Mouse (Mus musculus) bone marrow macrophage, adult 2 months (primary cell): ENCODE measurements around the gene Ing3.

Experiments
- CTCF ChIP-seq: IDR thresholded peaks from 2 replicates; pipeline ENCODE4 v1.5.1; 2012; ENCODE audit warnings: low read depth, mild to moderate bottlenecking, low read length, moderate library complexity
- POLR2A ChIP-seq: IDR thresholded peaks from 2 replicates; pipeline ENCODE4 v1.6.1; 2012; ENCODE audit warnings: mild to moderate bottlenecking, low read depth, low read length, borderline replicate concordance

GRCm38 (mm10) chr6:21985732-21986540 lies 36.6 kb downstream of the Ing3 start, which contains the start of gene Cped1:
- TF ChIP-seq POLR2A (no peak), CTCF (no peak)
